Mouse (Mus musculus) CH12.LX (cell line): ENCODE results near the gene Gpank1. TPM values are rescaled to one million over a fixed set of nuclear protein-coding genes. Genes with fewer than 3 reads are reported as not detected.

Source experiments
- DNase-seq: peaks from one replicate; pipeline ENCODE4 v3.0.0-alpha.2; 2013; ENCODE audit errors: extremely low read depth
- H3K27ac ChIP-seq: 2 replicates; pipeline ENCODE4 v1.5.1; 2012; ENCODE audit warnings: low read depth, mild to moderate bottlenecking, control low read depth, moderate library complexity; ENCODE audit not compliant: insufficient read depth
- H3K27me3 ChIP-seq: replicated peaks from 2 replicates; pipeline ENCODE3; 2012; ENCODE audit warnings: inconsistent platforms
- H3K36me3 ChIP-seq, 2 experiments: replicated peaks in 1 of 2; 2 replicates each; pipeline versions ENCODE3 to v1.6.1; 2012; ENCODE audit warnings: inconsistent platforms in 1 of 2, low read length in 1 of 2, mild to moderate bottlenecking in 1 of 2, mixed read lengths in 1 of 2, moderate library complexity in 1 of 2; ENCODE audit not compliant: control insufficient read depth in 1 of 2, insufficient read depth in 1 of 2
- H3K4me1 ChIP-seq, 2 experiments: 2 replicates each; pipeline ENCODE4 v1.6.1; 2012; ENCODE audit warnings: inconsistent platforms in 1 of 2, moderate library complexity in 1 of 2; ENCODE audit not compliant: insufficient read depth in 2 of 2, control insufficient read depth in 1 of 2
- H3K4me2 ChIP-seq: 2 replicates; pipeline ENCODE4 v1.6.1; 2012; ENCODE audit warnings: low read depth, mild to moderate bottlenecking, control low read depth; ENCODE audit not compliant: poor library complexity, insufficient read depth, severe bottlenecking
- H3K4me3 ChIP-seq, 3 experiments: fragments of 150-350 bp in 1 of 3; sonication (generic) in 1 of 3; replicated peaks in 1 of 3; 2 replicates each; pipeline versions ENCODE3 to v1.5.1; 2011 to 2012; ENCODE audit warnings: low read depth in 2 of 3, low read length in 2 of 3, mild to moderate bottlenecking in 2 of 3, moderate library complexity in 2 of 3, control low read depth in 1 of 3, improper control_type of control experiment in 1 of 3, inconsistent platforms in 1 of 3, mixed read lengths in 1 of 3; ENCODE audit not compliant: poor library complexity in 1 of 3
- H3K79me2 ChIP-seq: replicated peaks from 2 replicates; pipeline ENCODE4 v1.6.1; 2012; ENCODE audit warnings: mild to moderate bottlenecking, moderate library complexity; ENCODE audit not compliant: control insufficient read depth, poor library complexity, insufficient read depth, severe bottlenecking; ENCODE audit errors: extremely low read depth
- H3K9ac ChIP-seq: 2 replicates; pipeline ENCODE4 v1.6.1; 2012; ENCODE audit warnings: low read depth, mild to moderate bottlenecking, control low read depth, moderate library complexity; ENCODE audit not compliant: insufficient read depth
- H3K9me3 ChIP-seq: replicated peaks from 2 replicates; pipeline ENCODE3; 2012; ENCODE audit warnings: low read length, inconsistent platforms, mixed read lengths
- E2F4 ChIP-seq: IDR thresholded peaks from 2 replicates; pipeline ENCODE4 v1.6.1; 2011; ENCODE audit warnings: low read depth, low read length, improper control_type of control experiment; ENCODE audit not compliant: insufficient replicate concordance
- ELF1 ChIP-seq: IDR thresholded peaks from 2 replicates; pipeline ENCODE4 v1.6.1; 2014; ENCODE audit warnings: low read depth, mild to moderate bottlenecking, inconsistent platforms, low read length, improper control_type of control experiment
- ETS1 ChIP-seq: conservative IDR thresholded peaks from 2 replicates; pipeline ENCODE4 v1.6.1; 2012; ENCODE audit warnings: low read depth, mild to moderate bottlenecking, inconsistent platforms, low read length, improper control_type of control experiment, moderate library complexity
- HCFC1 ChIP-seq: IDR thresholded peaks from 2 replicates; pipeline ENCODE4 v1.6.1; 2012; ENCODE audit warnings: low read depth, mild to moderate bottlenecking, inconsistent platforms, low read length, improper control_type of control experiment
- IRF4 ChIP-seq: IDR thresholded peaks from 2 replicates; pipeline ENCODE4 v1.6.1; 2014; ENCODE audit warnings: low read depth, mild to moderate bottlenecking, inconsistent platforms, low read length, improper control_type of control experiment
- JUN ChIP-seq: IDR thresholded peaks from 2 replicates; pipeline ENCODE4 v1.6.1; 2011; ENCODE audit warnings: low read depth, mild to moderate bottlenecking, low read length, improper control_type of control experiment, moderate library complexity; ENCODE audit not compliant: insufficient read depth
- JUND ChIP-seq: conservative IDR thresholded peaks from 2 replicates; pipeline ENCODE4 v1.6.1; 2011; ENCODE audit warnings: low read depth, low read length, improper control_type of control experiment
- KAT2A ChIP-seq: IDR thresholded peaks from 2 replicates; pipeline ENCODE4 v1.6.1; 2012; ENCODE audit warnings: low read length, improper control_type of control experiment, inconsistent platforms; ENCODE audit not compliant: insufficient replicate concordance
- MAZ ChIP-seq: IDR thresholded peaks from 2 replicates; pipeline ENCODE4 v1.6.1; 2012; ENCODE audit warnings: low read depth, mild to moderate bottlenecking, inconsistent platforms, low read length, improper control_type of control experiment, moderate library complexity
- MXI1 ChIP-seq: IDR thresholded peaks from 2 replicates; pipeline ENCODE4 v1.6.1; 2011; ENCODE audit warnings: mild to moderate bottlenecking, low read depth, low read length, improper control_type of control experiment
- NELFE ChIP-seq: IDR thresholded peaks from 2 replicates; pipeline ENCODE4 v1.6.1; 2011; ENCODE audit warnings: low read depth, low read length, improper control_type of control experiment
- NRF1 ChIP-seq: IDR thresholded peaks from 2 replicates; pipeline ENCODE4 v1.6.1; 2014; ENCODE audit warnings: low read depth, mild to moderate bottlenecking, inconsistent platforms, low read length, improper control_type of control experiment, moderate library complexity
- PAX5 ChIP-seq: IDR thresholded peaks from 2 replicates; pipeline ENCODE4 v1.6.1; 2012; ENCODE audit warnings: low read length, inconsistent platforms, mixed read lengths
- POLR2AphosphoS2 ChIP-seq: IDR thresholded peaks from 2 replicates; pipeline ENCODE4 v1.6.1; 2011; ENCODE audit warnings: low read depth, low read length, improper control_type of control experiment
- SIN3A ChIP-seq: IDR thresholded peaks from 2 replicates; pipeline ENCODE4 v1.6.1; 2012; ENCODE audit warnings: low read length, improper control_type of control experiment, inconsistent platforms
- SMC3 ChIP-seq: IDR thresholded peaks from 2 replicates; pipeline ENCODE4 v1.6.1; 2011; ENCODE audit warnings: low read depth, low read length, improper control_type of control experiment
- TBP ChIP-seq: conservative IDR thresholded peaks from 2 replicates; pipeline ENCODE4 v1.6.1; 2011; ENCODE audit warnings: low read depth, low read length, improper control_type of control experiment
- TCF12 ChIP-seq: IDR thresholded peaks from 2 replicates; pipeline ENCODE4 v1.6.1; 2014; ENCODE audit warnings: low read depth, mild to moderate bottlenecking, inconsistent platforms, low read length, improper control_type of control experiment
- UBTF ChIP-seq: IDR thresholded peaks from 2 replicates; pipeline ENCODE4 v1.6.1; 2012; ENCODE audit warnings: low read depth, mild to moderate bottlenecking, inconsistent platforms, low read length, improper control_type of control experiment, moderate library complexity
- USF1 ChIP-seq: IDR thresholded peaks from 2 replicates; pipeline ENCODE4 v1.6.1; 2014; ENCODE audit warnings: low read depth, mild to moderate bottlenecking, inconsistent platforms, low read length, improper control_type of control experiment
- USF2 ChIP-seq: conservative IDR thresholded peaks from 2 replicates; pipeline ENCODE4 v1.6.1; 2011; ENCODE audit warnings: low read depth, low read length, improper control_type of control experiment
- ZC3H11A ChIP-seq: IDR thresholded peaks from 2 replicates; pipeline ENCODE4 v1.6.1; 2012; ENCODE audit warnings: low read depth, mild to moderate bottlenecking, inconsistent platforms, low read length, improper control_type of control experiment
- ZKSCAN1 ChIP-seq: IDR thresholded peaks from 2 replicates; pipeline ENCODE4 v1.6.1; 2012; ENCODE audit warnings: low read depth, inconsistent platforms, low read length, improper control_type of control experiment, borderline replicate concordance
- ZNF384 ChIP-seq: IDR thresholded peaks from 2 replicates; pipeline ENCODE4 v1.6.1; 2012; ENCODE audit warnings: low read depth, low read length, improper control_type of control experiment, inconsistent platforms
- dilution Hi-C: fragments of 300-500 bp; cut with MboI; formaldehyde crosslinking; loops from 2 replicates; pipeline ENCODE4 v1.14.3; 2020; ENCODE audit warnings: low sequenced_read_pairs; ENCODE audit not compliant: extremely low pct_unique_long_range_greater_than_20kb, extremely low pct_ligation_motif_present
- in situ Hi-C: fragments of 300-500 bp; cut with MboI; formaldehyde crosslinking; loops from 3 replicates; pipeline ENCODE4 v1.14.3; 2019; ENCODE audit warnings: low sequenced_read_pairs, low pct_ligation_motif_present, low pct_unique_long_range_greater_than_20kb, mixed read lengths
- polyA plus RNA-seq: library from polyadenylated mRNA; unstranded; fragments of >175 nt; gene quantifications from 2 replicates; pipeline ENCODE4 v1.2.1, GENCODE M21; 2012; ENCODE audit warnings: low read depth; ENCODE audit not compliant: insufficient read length
- total RNA-seq, 2 experiments: library from RNA; depleted of rRNA; stranded (reverse); fragments of 300-350 nt in 1 of 2; fragments of >200 nt in 1 of 2; gene quantifications; 2 replicates each; pipeline ENCODE4 v1.2.3; 2012 to 2014

The Gpank1 gene
- total and polyA plus RNA-seq, 3 experiments = 32.6 to 43.0 (median 33.6) TPM

DNA sequence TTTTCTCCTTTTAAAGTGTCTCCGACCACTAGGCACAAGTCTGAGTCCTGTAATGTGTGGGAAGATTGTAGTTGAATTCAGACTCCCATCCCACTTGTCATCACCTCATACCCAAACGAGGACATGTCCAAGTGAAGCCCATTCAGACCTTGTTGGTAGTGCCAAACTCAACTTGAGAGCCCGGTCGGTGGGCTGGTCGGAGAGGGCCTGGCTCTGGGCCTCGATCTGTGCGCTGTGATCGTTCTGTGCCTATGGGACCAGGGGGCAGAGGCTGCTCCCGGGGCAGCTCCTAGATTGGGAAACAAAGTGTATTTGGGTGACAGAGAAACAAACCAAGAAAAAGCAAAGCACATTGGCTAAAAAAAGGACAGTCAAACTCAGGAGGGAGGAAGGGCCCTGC, 31.8 kb downstream of the Gpank1 start:
- H3K4me3 ChIP-seq = no peak overlapping the region
- H3K9me3 ChIP-seq = no peaks in the 10 kb centered on the region
- no peak for DNase-seq
- peaks cover 5% of the 10 kb centered on the region for H3K79me2 ChIP-seq
- in situ Hi-C loops (no loop called here), dilution Hi-C loops (no loop called here)
- TF ChIP-seq ZKSCAN1 = no peak
- TF ChIP-seq SMC3 = no peak
- no peak for TF ChIP-seq PAX5
- no peak for TF ChIP-seq ETS1
- TF ChIP-seq KAT2A = no peak
- TF ChIP-seq JUND = no peak
- no peak for TF ChIP-seq IRF4
- no peak for TF ChIP-seq ZC3H11A
- TF ChIP-seq NRF1 = no peak
- no peak overlapping the region for H3K9ac ChIP-seq
- H3K4me2 ChIP-seq = no peak overlapping the region
- H3K4me1 ChIP-seq = no peaks in the 10 kb centered on the region
- no peak overlapping the region for H3K27ac ChIP-seq
- peaks cover 90 to 93% of the 10 kb centered on the region in 2 experiments for H3K36me3 ChIP-seq
- no peaks in the 10 kb centered on the region for H3K27me3 ChIP-seq

DNA sequence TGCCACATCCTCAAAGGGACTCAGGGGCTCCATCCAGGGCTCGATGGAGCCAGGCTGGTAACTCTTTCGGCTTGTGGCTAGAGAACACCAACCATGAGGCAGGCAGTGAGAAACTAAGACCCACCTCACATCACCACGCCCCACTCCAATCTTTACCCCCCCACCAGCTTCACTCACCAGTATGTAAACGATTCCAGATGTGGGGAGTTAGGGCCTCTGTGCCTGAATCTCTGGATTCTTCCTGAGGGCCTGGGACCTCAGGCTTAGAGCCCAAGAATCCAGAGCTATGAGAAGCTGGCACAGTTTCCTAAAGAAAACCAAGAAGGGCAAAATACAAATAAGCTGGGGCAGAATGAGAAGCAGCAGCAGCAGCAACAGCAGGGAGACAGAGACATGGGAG, 32.7 kb downstream of the Gpank1 start:
- Histone ChIP-seq H3K36me3 (peaks cover 91 to 93% of the 10 kb centered on the region in 2 experiments), H3K4me2 (no peak overlapping the region), H3K9me3 (no peaks in the 10 kb centered on the region), H3K9ac (no peak overlapping the region), H3K4me3 (no peak overlapping the region), H3K79me2 (peaks cover 11% of the 10 kb centered on the region), H3K4me1 (no peaks in the 10 kb centered on the region), H3K27ac (no peak overlapping the region), H3K27me3 (no peaks in the 10 kb centered on the region)
- TF ChIP-seq MXI1 = no peak
- TF ChIP-seq E2F4 = no peak
- TF ChIP-seq UBTF = no peak
- TF ChIP-seq HCFC1 = no peak
- no peak for TF ChIP-seq ZNF384
- no peak for TF ChIP-seq USF1
- TF ChIP-seq ETS1 = no peak
- TF ChIP-seq POLR2AphosphoS2 = no peak
- no peak for TF ChIP-seq MAZ
- TF ChIP-seq JUND = no peak
- no peak for TF ChIP-seq ZC3H11A
- TF ChIP-seq USF2 = no peak
- TF ChIP-seq NELFE = no peak
- TF ChIP-seq KAT2A = no peak
- no peak for TF ChIP-seq SIN3A
- no peak for TF ChIP-seq TCF12
- TF ChIP-seq ELF1 = no peak
- no peak for TF ChIP-seq JUN
- TF ChIP-seq IRF4 = no peak
- TF ChIP-seq TBP = no peak
- in situ Hi-C loops (no loop called here), dilution Hi-C loops (no loop called here)
- DNase-seq = no peak
